Mouse (Mus musculus): ENCODE results near the gene Tmem220. TPM values are rescaled to one million over a fixed set of nuclear protein-coding genes. Genes with fewer than 3 reads are reported as not detected.
"Not testable (repeated sequence)": the region's sequence is repeated elsewhere in the genome, so short reads cannot be mapped to it uniquely, and the experiment has no call there.

Tmem220 gene
- polyA plus RNA-seq, 1 experiment from 2014 or later, result 2.5 TPM

GRCm38 (mm10) chr11:67019711-67020475, 5.1 kb upstream of the Tmem220 start:
- H3K27ac ChIP-seq (replicated peaks), result no peak overlapping the region
- no peak overlapping the region for H3K9ac ChIP-seq
- H3K27me3 ChIP-seq, result peaks cover 40% of the 10 kb centered on the region
- WGBS (ENCODE audit: insufficient replicate concordance), result 44% methylated on average over 7 of the region's 7 CpGs
- no peak for ATAC-seq (ENCODE audit: insufficient read depth)
- H3K4me1 ChIP-seq (replicated peaks), result peaks cover 13% of the 10 kb centered on the region
- no peaks in the 10 kb centered on the region for H3K36me3 ChIP-seq (replicated peaks)
- no peaks in the 10 kb centered on the region for H3K9me3 ChIP-seq (replicated peaks)
- no peak overlapping the region for H3K4me3 ChIP-seq (replicated peaks)
- H3K4me2 ChIP-seq, result no peak overlapping the region

GRCm38 (mm10) chr11:67020948-67021347, 4.0 kb upstream of the Tmem220 start:
- 4% methylated on average over 12 of the region's 12 CpGs for WGBS (ENCODE audit: insufficient replicate concordance)
- Histone ChIP-seq H3K27ac (replicated peaks) (no peak overlapping the region), H3K4me2 (0 out of 2 replicates have a peak overlapping the region, but pooled peaks have one; percentile 18), H3K36me3 (replicated peaks) (no peaks in the 10 kb centered on the region), H3K9me3 (replicated peaks) (no peaks in the 10 kb centered on the region), H3K4me3 (replicated peaks) (no peak overlapping the region), H3K27me3 (peaks cover 36% of the 10 kb centered on the region), H3K9ac (no peak overlapping the region), H3K4me1 (replicated peaks) (peaks cover 22% of the 10 kb centered on the region)
- ATAC-seq (ENCODE audit: insufficient read depth), result no peak

- no peak overlapping the region for H3K9ac ChIP-seq
- H3K9me3 ChIP-seq (replicated peaks), result no peaks in the 10 kb centered on the region
- ATAC-seq (ENCODE audit: insufficient read depth), result no peak
- peaks cover 22% of the 10 kb centered on the region for H3K4me1 ChIP-seq (replicated peaks)
- H3K4me3 ChIP-seq (replicated peaks), result no peak overlapping the region
- peaks cover 36% of the 10 kb centered on the region for H3K27me3 ChIP-seq
- H3K36me3 ChIP-seq (replicated peaks), result no peaks in the 10 kb centered on the region
- H3K27ac ChIP-seq (replicated peaks), result no peak overlapping the region
- no peak overlapping the region for H3K4me2 ChIP-seq
- 68% methylated on average over 13 of the region's 13 CpGs for WGBS (ENCODE audit: insufficient replicate concordance)
Observed at GRCm38 (mm10) chr11:67022354-67023115, 2.4 kb upstream of the Tmem220 start.

GRCm38 (mm10) chr11:67023191-67023590, 1.8 kb upstream of the Tmem220 start:
- not testable (repeated sequence) for H3K4me2 ChIP-seq; H3K27ac ChIP-seq (replicated peaks); H3K9me3 ChIP-seq (replicated peaks); H3K4me3 ChIP-seq (replicated peaks); H3K9ac ChIP-seq; ATAC-seq (ENCODE audit: insufficient read depth); H3K36me3 ChIP-seq (replicated peaks)
- WGBS (ENCODE audit: insufficient replicate concordance), result 50% methylated on average over 1 of the region's 1 CpGs
- Histone ChIP-seq H3K27me3 (peaks cover 36% of the 10 kb centered on the region), H3K4me1 (replicated peaks) (peaks cover 22% of the 10 kb centered on the region)

GRCm38 (mm10) chr11:67023802-67024340, 1.1 kb upstream of the Tmem220 start:
- Histone ChIP-seq H3K27ac (replicated peaks) (no peak overlapping the region), H3K4me1 (replicated peaks) (peaks cover 22% of the 10 kb centered on the region), H3K36me3 (replicated peaks) (no peaks in the 10 kb centered on the region), H3K9me3 (replicated peaks) (no peaks in the 10 kb centered on the region), H3K9ac (no peak overlapping the region), H3K4me2 (peak overlapping the region; percentile 82), H3K27me3 (peaks cover 34% of the 10 kb centered on the region), H3K4me3 (replicated peaks) (peak overlapping the region; percentile 37; the same call in 1 of the 2 replicates)
- WGBS (ENCODE audit: insufficient replicate concordance), result 36% methylated on average over 6 of the region's 6 CpGs
- ATAC-seq (ENCODE audit: insufficient read depth), result no peak

- ATAC-seq (ENCODE audit: insufficient read depth), result no peak
- Histone ChIP-seq H3K36me3 (replicated peaks) (no peaks in the 10 kb centered on the region), H3K9me3 (replicated peaks) (no peaks in the 10 kb centered on the region), H3K27ac (replicated peaks) (no peak overlapping the region), H3K4me3 (replicated peaks) (no peak overlapping the region), H3K4me1 (replicated peaks) (no peaks in the 10 kb centered on the region; the same call in 1 of the 2 replicates), H3K4me2 (no peak overlapping the region), H3K27me3 (0 out of 2 replicates have a peak, but pooled peaks cover 9% of the 10 kb centered on the region), H3K9ac (no peak overlapping the region)
- WGBS (ENCODE audit: insufficient replicate concordance), result 45% methylated on average over 16 of the region's 16 CpGs
Observed at GRCm38 (mm10) chr11:67030904-67031602, 6.1 kb downstream of the Tmem220 start.

GRCm38 (mm10) chr11:67031603-67031915, 6.6 kb downstream of the Tmem220 start:
- Histone ChIP-seq H3K27me3 (0 out of 2 replicates have a peak, but pooled peaks cover 5% of the 10 kb centered on the region), H3K4me2 (no peak overlapping the region), H3K36me3 (replicated peaks) (no peaks in the 10 kb centered on the region), H3K9me3 (replicated peaks) (no peaks in the 10 kb centered on the region), H3K4me3 (replicated peaks) (no peak overlapping the region), H3K9ac (no peak overlapping the region), H3K27ac (replicated peaks) (no peak overlapping the region), H3K4me1 (replicated peaks) (no peaks in the 10 kb centered on the region; the same call in 1 of the 2 replicates)
- WGBS (ENCODE audit: insufficient replicate concordance), result 55% methylated on average over 2 of the region's 2 CpGs
- ATAC-seq (ENCODE audit: insufficient read depth), result no peak

GRCm38 (mm10) chr11:67034775-67035485, 10.0 kb downstream of the Tmem220 start:
- 48% methylated on average over 4 of the region's 4 CpGs for WGBS (ENCODE audit: insufficient replicate concordance)
- no peaks in the 10 kb centered on the region for H3K9me3 ChIP-seq (replicated peaks)
- no peak overlapping the region for H3K4me3 ChIP-seq (replicated peaks)
- H3K36me3 ChIP-seq (replicated peaks), result peaks cover 7% of the 10 kb centered on the region; the same call in 1 of the 2 replicates
- no peak overlapping the region for H3K27ac ChIP-seq (replicated peaks)
- no peaks in the 10 kb centered on the region; the same call in 1 of the 2 replicates for H3K4me1 ChIP-seq (replicated peaks)
- H3K27me3 ChIP-seq, result no peaks in the 10 kb centered on the region
- ATAC-seq (ENCODE audit: insufficient read depth), result peak; percentile 79
- H3K9ac ChIP-seq, result no peak overlapping the region
- no peak overlapping the region for H3K4me2 ChIP-seq

- no peak overlapping the region for H3K27ac ChIP-seq (replicated peaks)
- no peak overlapping the region for H3K4me3 ChIP-seq (replicated peaks)
- H3K4me1 ChIP-seq (replicated peaks), result no peaks in the 10 kb centered on the region; the same call in 1 of the 2 replicates
- no peak overlapping the region for H3K9ac ChIP-seq
- H3K27me3 ChIP-seq, result no peaks in the 10 kb centered on the region
- 59% methylated on average over 6 of the region's 6 CpGs for WGBS (ENCODE audit: insufficient replicate concordance)
- H3K36me3 ChIP-seq (replicated peaks), result peaks cover 19% of the 10 kb centered on the region
- ATAC-seq (ENCODE audit: insufficient read depth), result no peak
- no peaks in the 10 kb centered on the region for H3K9me3 ChIP-seq (replicated peaks)
- H3K4me2 ChIP-seq, result no peak overlapping the region
Observed at GRCm38 (mm10) chr11:67036229-67036628, 11.3 kb downstream of the Tmem220 start.

GRCm38 (mm10) chr11:67036892-67037291, 11.9 kb downstream of the Tmem220 start:
- Histone ChIP-seq H3K4me2 (no peak overlapping the region), H3K27ac (replicated peaks) (no peak overlapping the region), H3K9me3 (replicated peaks) (no peaks in the 10 kb centered on the region), H3K9ac (no peak overlapping the region), H3K4me3 (replicated peaks) (no peak overlapping the region), H3K36me3 (replicated peaks) (peaks cover 25% of the 10 kb centered on the region), H3K27me3 (no peaks in the 10 kb centered on the region), H3K4me1 (replicated peaks) (no peaks in the 10 kb centered on the region)
- ATAC-seq (ENCODE audit: insufficient read depth), result no peak
- WGBS (ENCODE audit: insufficient replicate concordance), result 78% methylated on average over 9 of the region's 9 CpGs

Measured in liver, embryonic 15.5 days (tissue).